Mouse (Mus musculus) forebrain, embryonic 14.5 days (tissue): ENCODE measurements around the gene Gm14744. TPM values are rescaled to one million over a fixed set of nuclear protein-coding genes. Genes with fewer than 3 reads are reported as not detected.
"Not testable (repeated sequence)": the region's sequence is repeated elsewhere in the genome, so short reads cannot be mapped to it uniquely, and the experiment has no call there.

ENCODE experiments used
- ATAC-seq: fragments of 200-750 bp; cut with Nextera tagmentation; 2 replicates; pipeline ENCODE4 v1.8.0; 2017; ENCODE audit warnings: mild to moderate bottlenecking, moderate library complexity
- DNase-seq: peaks from one replicate; pipeline ENCODE4 v3.0.0-alpha.2; 2015; ENCODE audit warnings: low spot score
- H3K27ac ChIP-seq: fragments of 300-500 bp; sonication (generic); 2 replicates; pipeline ENCODE4 v1.5.1; 2014; ENCODE audit warnings: low read depth, mild to moderate bottlenecking, control low read depth, low read length, moderate library complexity
- H3K27me3 ChIP-seq: fragments of 300-500 bp; sonication (generic); replicated peaks from 2 replicates; pipeline ENCODE4 v1.6.1; 2014; ENCODE audit warnings: low read length, control low read depth, mixed read lengths; ENCODE audit not compliant: control insufficient read depth, insufficient read depth
- H3K36me3 ChIP-seq: fragments of 300-500 bp; sonication (generic); 2 replicates; pipeline ENCODE4 v1.6.1; 2014; ENCODE audit warnings: low read length, control low read depth; ENCODE audit not compliant: control insufficient read depth, insufficient read depth
- H3K4me1 ChIP-seq: fragments of 300-500 bp; sonication (generic); 2 replicates; pipeline ENCODE4 v1.6.1; 2014; ENCODE audit warnings: antibody characterized with exemption, low read length, control low read depth; ENCODE audit not compliant: control insufficient read depth, insufficient read depth
- H3K4me2 ChIP-seq: fragments of 300-500 bp; sonication (generic); 2 replicates; pipeline ENCODE4 v1.6.1; 2014; ENCODE audit warnings: mild to moderate bottlenecking, control low read depth, low read length
- H3K4me3 ChIP-seq: fragments of 300-500 bp; sonication (generic); 2 replicates; pipeline ENCODE4 v1.5.1; 2014; ENCODE audit warnings: low read depth, low read length, control low read depth
- H3K9ac ChIP-seq: fragments of 300-500 bp; sonication (generic); 2 replicates; pipeline ENCODE4 v1.6.1; 2014; ENCODE audit warnings: mild to moderate bottlenecking, low read length, control low read depth, moderate library complexity
- H3K9me3 ChIP-seq: fragments of 300-500 bp; sonication (generic); replicated peaks from 2 replicates; pipeline ENCODE4 v1.6.1; 2016; ENCODE audit warnings: low read length, control low read depth, mixed read lengths; ENCODE audit not compliant: control insufficient read depth
- WGBS: fragments of 180-500 bp; shearing (Covaris S2); extraction: QIAGEN DNeasy Blood & Tissue Kit; methylation state at CpG from one replicate; pipeline ENCODE4 v1.1.7; 2014; 5-methylcytosine and 5-hydroxymethylcytosine counted together
- polyA plus RNA-seq: library from polyadenylated mRNA; unstranded; fragments of >200 nt; fragmentation: Nextera tagmentation; extraction: Ambion mirVana; gene quantifications from 2 replicates; pipeline ENCODE4 v1.2.1, GENCODE M21; 2014

Gene Gm14744
- not detected in 2 replicates for polyA plus RNA-seq

DNA sequence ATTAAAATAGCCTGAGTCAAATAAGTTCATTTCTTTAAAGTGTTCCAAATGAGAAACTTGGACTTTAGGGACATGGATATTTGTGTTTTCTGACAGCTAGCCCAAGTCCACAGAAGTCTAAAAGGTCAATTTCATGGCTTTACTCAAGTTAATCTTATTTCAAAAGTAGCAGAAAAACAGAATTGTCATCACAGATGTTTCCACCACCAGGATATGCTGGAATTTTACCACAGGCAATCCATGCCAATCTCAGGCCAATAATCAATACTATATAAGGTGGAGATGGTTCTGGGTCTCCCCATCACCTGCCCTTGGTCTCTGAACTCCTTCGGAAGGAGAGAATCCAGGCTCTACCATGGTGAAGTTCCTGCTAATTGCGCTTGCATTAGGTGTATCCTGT lies at the start of gene Gm14744:
TSS of gene Gm14744 (plus strand) at position 301 of the 400 bp plus-strand sequence.
- H3K4me2 ChIP-seq, H3K36me3 ChIP-seq, ATAC-seq, DNase-seq, H3K4me3 ChIP-seq, H3K9ac ChIP-seq, H3K9me3 ChIP-seq, H3K4me1 ChIP-seq, H3K27ac ChIP-seq, H3K27me3 ChIP-seq: not testable (repeated sequence)
- WGBS: 80% methylated on average over 2 of the region's 2 CpGs

DNA sequence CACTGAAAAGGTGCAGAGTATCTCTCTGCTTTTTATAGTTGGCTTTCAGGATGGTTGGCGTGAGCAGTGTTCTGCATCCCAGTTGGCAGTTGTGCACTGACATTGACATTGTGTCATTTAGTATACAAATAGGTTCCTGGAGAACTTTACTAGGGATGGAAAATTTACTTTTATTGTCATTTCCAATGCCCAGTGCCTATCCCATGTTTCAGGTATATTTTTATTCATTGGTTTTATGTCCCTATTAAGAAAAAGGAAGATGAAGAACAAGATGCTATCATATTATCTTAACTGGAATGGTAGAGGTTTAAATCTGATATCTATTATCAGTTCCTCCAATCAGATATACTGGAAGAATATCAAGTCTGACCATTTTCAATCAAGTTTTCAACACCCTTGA lies 11.0 kb upstream of the Gm14744 start, which contains the start of gene Pbsn:
TSS of gene Pbsn (minus strand) at position 101 of the 400 bp plus-strand sequence.
- 84% methylated on average over 1 of the region's 1 CpGs for WGBS
- H3K4me3 ChIP-seq: no peak within 1 kb of the TSS
- no peak within 1 kb of the TSS for H3K9ac ChIP-seq
- DNase-seq (no peak), ATAC-seq (no peak)
- H3K27ac ChIP-seq: no peak within 1 kb of the TSS
- H3K4me1 ChIP-seq: no peaks in the 10 kb centered on the region
- H3K36me3 ChIP-seq: no peaks in the 10 kb centered on the region
- no peak within 1 kb of the TSS for H3K4me2 ChIP-seq
- H3K27me3 ChIP-seq: no peaks in the 10 kb centered on the region
- no peaks in the 10 kb centered on the region for H3K9me3 ChIP-seq

DNA sequence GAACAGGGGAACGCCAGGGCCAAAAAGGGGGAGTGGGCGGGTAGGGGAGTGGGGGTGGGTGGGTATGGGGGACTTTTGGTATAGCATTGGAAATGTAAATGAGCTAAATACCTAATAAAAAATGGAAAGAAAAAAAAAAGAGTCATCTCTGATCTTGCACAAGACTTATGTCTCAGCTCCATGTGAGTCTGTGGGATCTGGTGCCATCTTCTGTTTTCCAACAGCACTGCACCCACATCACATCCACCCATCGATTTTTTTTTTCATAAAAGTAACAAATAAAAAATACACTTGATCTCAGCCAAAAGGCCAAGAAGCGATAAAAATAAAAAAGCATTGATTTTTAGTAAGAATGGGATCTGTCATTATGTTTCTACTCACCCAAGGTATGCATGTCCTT lies 15.5 kb downstream of the Gm14744 start:
- H3K36me3 ChIP-seq, H3K9ac ChIP-seq, H3K27me3 ChIP-seq, H3K4me3 ChIP-seq, DNase-seq, H3K4me1 ChIP-seq, H3K4me2 ChIP-seq, H3K9me3 ChIP-seq, H3K27ac ChIP-seq, ATAC-seq: not testable (repeated sequence)
- 54% methylated on average over 2 of the region's 4 CpGs for WGBS

Other genes with a start within 250 kb of the Gm14744 start
- 22.2 and 27.7 TPM in 2 replicates for gene Prkx, start 68.5 kb upstream of the Gm14744 start, polyA plus RNA-seq
- not detected in 2 replicates for gene Pbsn, start 11.1 kb upstream of the Gm14744 start, polyA plus RNA-seq
- gene 5430402E10Rik, start 60.3 kb downstream of the Gm14744 start, polyA plus RNA-seq: not detected in 2 replicates
- not detected in 2 replicates for gene Obp1a, start 226.6 kb downstream of the Gm14744 start, polyA plus RNA-seq